Mouse (Mus musculus) testis, postnatal 10 days (tissue): ENCODE measurements around the gene Scd4.

Source experiments
- DNase-seq: peaks from one replicate; pipeline ENCODE4 v3.0.0; 2021; ENCODE audit warnings: low spot score

Scd4 gene

GRCm38 (mm10) chr19:44300520-44300919 is 32.4 kb upstream of the Scd4 start:
- no peak for DNase-seq

DNA sequence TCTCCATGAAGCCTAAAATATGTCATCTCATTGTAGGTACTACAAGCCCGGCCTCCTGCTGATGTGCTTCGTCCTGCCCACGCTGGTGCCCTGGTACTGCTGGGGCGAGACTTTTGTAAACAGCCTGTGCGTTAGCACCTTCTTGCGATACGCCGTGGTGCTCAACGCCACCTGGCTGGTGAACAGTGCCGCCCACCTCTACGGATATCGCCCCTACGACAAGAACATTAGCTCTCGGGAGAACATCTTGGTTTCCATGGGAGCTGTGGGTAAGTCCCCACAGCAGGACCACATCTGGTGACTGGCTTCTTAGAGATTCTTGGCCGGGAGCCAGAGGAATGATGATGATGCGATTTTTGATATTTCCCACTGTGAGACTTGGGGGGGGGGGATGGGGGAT is 31.7 kb upstream of the Scd4 start:
- peak; percentile 60 for DNase-seq

DNA sequence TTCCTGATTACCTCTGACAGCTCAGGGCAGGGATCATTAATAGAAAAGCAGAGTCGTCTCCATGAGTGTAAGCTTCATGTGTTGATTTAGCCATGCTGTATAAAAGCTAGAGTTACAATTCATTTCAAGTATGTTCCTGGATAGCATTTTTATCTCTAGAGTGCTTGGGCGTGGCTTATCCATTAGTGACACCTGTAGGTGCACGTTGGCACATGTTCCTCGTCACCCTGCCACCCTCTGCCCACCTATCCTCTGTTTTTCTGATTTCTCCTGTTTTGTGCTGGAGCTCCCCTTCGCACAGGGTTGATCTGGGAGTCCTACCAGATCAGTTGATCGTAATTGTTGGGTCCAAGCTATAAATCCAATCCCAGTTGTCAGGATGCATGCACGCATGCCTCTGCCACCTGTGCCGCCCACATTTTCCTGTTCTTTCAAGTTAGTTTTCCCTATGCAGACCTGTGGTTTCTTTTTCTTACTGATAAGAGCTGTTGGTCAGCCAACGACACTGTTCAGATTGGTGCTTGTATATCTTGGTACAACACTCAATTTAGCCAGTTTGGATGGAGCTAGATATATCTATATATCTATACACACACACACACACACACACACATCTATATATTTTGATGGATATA is 31.1 kb upstream of the Scd4 start:
- DNase-seq = peak; percentile 29

- peak; percentile 39 for DNase-seq
These were observed 30.0 kb upstream of the Scd4 start for GRCm38 (mm10) chr19:44302901-44303300.

- peak; percentile 40 for DNase-seq
These were observed 29.4 kb upstream of the Scd4 start for GRCm38 (mm10) chr19:44303502-44303901.

DNA sequence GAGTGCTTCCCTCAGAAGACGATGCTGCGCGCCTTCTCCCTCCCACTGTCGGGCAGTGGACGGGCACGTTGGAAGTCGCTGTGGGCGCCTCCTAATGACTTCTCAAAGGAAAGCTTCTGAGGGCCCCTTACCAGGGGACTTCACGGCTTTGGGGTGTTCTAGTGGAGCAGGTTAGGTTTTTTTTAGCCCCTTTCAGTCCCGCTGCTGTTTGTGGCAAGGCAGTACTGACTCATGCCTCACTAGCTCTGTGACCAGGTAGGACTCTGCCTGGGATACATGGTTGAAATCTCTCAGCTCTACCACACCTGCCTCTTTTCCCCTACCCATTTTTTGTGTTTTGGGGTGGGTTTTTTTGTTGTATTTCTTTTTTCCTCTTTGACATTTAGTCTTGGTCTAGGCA is 28.5 kb upstream of the Scd4 start:
- peak; percentile 40 for DNase-seq

DNA sequence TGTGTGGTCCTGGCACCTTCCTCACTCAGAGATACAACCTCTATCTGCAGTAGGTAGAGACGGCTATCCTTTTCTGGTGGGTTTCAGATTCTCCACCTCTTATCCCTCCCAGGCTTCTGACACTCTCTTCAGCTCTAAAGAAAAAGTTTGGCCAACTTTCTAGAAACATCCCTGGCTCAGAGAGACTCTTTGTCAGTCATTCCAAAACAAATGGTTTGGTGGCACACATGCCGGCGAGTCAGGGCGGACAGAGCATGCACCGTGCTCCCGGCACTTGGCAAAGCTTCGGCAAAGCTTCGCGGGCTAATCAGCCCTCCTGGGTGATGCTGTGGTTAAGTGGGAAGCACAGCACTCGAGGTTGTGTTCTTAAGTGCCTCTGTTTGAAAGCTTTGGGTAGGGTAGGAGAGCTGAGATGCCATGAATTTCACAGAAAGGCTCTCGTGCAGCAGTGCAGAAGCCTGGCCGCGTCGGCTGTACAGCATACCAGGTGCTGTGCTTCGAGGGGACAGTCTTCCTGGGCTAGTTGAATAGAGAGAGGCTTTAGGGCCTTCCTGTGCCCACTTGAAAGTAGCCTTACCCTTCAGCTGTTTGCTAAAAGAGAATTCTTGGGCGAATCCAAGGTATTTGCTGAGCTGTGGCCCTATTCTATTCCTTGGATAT is 27.9 kb upstream of the Scd4 start:
- peak; percentile 42 for DNase-seq

DNA sequence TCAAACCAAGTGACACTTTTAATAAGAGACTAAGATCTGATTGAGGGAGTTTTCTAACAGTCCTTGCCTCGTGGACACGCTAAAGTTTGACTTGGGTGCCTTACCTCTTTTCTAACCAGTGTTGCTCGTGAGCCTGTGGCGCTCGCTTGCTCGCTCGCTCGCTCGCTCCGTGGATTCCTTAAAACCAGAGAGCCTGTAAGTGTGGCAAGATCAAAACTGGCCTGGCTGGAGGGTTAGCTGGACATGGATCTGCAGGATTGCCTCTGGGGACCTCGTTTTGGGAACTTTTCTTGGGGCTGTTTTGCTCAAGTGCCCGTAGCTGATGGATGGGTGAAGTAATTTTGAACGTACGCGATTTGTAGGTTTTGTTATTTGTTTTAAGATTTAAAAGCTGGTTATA is 27.2 kb upstream of the Scd4 start:
- DNase-seq = peak; percentile 37

DNA sequence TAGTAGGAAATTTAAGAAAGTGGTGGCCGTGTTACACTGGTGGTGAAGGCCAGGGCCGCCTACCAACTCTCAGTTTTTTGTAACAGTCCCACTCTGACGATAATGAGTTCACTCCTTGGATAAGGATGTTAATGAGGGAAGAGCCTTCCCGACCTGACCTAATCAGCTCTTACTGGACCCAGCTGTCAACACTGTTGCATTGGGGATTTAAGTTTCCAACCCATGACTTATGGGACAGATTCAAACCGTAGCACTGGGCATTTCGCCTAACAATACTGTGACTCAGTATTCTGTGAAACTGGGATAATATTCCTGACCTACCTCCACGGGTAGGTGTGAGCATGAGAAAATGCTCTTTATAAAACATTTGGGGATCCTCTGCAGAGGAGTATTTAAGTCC is 26.7 kb upstream of the Scd4 start:
- DNase-seq = peak; percentile 32

DNA sequence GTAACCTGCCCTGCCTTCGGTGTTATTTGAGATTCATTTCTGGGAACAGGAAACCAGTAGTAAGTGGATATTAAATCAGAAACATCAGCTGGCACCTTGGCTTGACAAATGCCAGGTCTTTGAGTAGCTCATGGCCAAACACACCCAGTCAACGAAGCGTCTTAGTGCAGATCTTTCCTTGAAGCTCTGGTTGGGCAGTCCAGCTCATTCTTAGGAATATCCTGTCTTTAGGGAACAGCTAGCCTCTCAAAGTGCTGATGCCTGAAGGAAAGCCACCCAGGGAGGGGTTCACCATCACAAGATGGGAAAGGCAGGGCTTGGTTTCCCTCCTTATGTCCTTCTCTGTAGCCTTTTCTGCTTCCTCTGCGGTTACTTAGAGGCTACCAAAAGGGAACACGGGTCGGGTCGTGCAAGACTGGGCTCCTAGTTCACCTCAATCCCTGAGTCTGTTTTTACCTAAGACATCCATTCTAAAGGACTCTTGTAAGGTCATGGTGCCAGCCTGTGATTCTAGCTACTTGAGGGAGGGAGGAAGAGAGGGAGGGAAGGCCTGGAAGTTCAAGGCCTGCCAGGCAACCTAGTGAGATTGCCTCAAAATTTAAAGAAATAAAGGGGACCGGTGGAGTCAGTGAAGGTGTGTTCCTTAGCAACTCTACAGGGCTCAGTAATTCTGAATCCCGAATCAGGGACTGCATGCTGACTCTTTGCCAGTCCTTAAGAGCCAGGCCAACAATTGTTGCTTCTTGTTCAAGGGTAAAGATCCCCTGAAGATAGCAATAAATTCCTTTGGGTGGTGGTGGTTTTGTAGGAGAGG is 25.6 kb upstream of the Scd4 start:
- peak; percentile 38 for DNase-seq

DNA sequence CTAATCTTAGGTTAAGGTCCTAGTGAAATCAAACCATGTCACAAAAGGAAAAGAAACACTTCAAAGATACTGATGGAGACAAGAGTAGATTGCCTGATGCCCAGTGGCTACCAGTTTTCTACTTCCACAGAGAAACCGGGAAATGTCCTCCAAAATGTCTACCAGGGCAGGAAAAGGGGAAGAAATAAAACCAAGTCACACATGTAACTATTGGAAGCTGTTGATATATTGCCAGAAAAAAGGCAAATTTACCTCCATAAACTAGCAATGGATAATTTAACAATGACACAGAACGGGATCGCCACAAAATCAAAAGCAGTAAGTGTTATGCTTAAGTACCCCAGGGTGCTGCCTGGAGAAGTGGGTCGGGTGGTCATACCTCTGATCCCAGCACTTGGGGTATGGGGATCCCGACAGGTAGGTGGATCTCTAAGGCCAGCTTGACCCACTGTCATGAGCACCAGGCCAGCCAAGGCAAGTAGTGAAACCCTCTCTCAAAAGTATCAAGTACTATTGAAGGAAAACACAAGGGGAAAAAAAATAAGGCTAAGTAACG is 24.9 kb upstream of the Scd4 start:
- peak; percentile 40 for DNase-seq

DNA sequence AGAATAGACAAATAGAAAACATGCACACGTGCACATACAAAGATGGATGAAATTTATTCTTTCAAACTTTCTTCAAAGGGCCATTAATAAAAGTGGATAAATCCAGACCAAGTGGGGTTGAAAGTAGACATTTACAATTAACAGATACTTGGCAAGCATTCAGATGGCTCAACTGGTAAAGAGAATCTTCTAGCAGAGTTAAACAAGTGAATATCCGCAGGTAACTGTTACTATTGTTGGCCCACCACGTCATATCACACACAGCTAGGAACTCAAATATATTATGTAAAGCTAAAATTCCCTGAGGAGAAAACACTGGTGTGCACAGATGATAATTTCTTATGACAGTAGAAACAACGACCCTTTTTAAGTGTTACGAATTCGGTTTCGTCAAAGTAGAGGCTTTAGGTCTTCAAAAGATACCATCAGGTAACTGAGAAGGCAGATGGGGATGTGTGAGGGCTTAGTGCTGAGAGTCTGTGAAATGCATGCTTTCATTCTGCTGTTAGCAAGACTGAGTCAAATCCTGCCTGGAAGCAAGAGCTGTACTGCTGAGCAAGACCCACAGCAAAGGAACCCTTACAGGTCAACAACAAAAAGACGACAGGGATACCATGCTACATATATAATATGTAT is 24.2 kb upstream of the Scd4 start:
- no peak for DNase-seq

GRCm38 (mm10) chr19:44309351-44310154 is 23.3 kb upstream of the Scd4 start:
- DNase-seq = peak; percentile 28

DNA sequence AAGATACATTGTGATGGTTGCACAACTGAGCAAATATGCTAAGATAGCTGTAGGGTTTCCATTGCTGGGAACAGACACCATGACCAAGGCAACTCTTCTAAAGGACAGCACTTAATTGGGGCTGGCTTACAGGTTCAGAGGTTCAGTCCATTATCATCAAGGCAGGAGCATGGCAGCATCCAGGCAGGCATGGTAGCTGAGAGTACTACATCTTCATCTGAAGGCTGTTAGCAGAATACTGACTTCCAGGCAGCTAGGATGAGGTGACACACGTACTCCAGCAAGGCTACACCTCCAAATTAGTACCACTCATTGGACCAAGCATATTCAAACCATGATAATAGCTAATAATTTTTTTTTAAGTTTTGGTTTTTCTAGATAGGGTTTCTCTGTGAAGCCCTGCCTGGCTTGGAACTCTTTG is 22.7 kb upstream of the Scd4 start:
- DNase-seq = peak; percentile 18

GRCm38 (mm10) chr19:44310814-44311213 is 22.1 kb upstream of the Scd4 start:
- peak; percentile 14 for DNase-seq

DNA sequence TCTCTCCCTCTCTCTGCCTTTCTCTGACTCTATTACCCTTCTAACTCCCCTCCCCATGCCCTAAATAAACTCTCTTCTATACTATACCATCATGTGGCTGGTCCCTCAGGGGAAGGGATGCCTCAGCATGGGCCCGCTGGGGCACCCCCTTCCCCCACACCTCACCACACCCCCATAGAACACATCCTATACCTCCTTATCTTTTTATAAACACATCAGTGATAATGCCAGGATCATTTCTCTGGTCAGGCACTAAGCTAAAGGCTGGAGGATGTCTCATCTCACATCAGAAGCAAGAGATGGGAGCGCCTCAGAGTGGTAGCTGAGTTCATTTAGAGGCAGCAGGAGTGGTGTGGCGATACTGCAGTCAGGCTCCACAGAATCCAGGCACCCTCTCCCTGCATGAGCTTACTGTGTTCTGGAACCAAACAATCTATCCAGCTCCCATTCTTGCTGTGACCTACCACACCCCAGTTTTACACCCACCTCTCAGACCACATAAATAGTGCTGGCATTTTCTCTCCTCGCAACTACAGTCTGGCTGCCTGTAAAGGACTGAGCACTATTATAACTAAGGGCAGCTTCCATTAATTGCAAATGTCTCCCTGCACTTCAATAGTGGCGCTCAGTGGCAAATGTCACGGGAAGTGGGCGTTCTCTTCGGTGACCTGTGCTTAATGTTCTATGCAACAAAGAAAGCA is 21.4 kb upstream of the Scd4 start:
- peak; percentile 41 for DNase-seq

- DNase-seq = peak; percentile 64
These were observed 20.9 kb upstream of the Scd4 start for GRCm38 (mm10) chr19:44312007-44312360.

GRCm38 (mm10) chr19:44313066-44313465 is 19.8 kb upstream of the Scd4 start:
- DNase-seq = peak; percentile 36

DNA sequence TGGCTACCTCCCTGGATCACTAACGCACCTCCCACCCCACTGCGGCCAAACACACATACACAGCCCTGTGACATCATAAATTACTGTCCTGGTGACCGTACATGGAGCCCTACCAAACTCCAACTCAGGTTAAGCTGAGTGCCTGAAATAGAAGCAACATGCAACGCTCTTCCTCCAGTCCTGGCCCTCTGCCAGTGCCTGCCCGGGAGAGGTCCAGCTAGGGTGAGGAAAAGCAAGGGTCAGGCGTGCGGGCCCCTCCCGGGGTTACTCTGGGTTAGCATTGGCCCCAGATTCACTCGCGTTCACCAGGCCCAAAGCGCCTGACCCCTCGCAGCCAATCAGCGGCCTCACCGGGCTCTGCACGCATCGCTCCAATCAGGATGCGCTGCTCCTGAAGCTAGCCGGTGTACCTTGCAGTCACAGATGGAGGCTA is 18.5 kb upstream of the Scd4 start:
- DNase-seq = peak; percentile 88

- DNase-seq = peak; percentile 72
These were observed 17.9 kb upstream of the Scd4 start for GRCm38 (mm10) chr19:44314871-44315414.
